Mouse (Mus musculus) limb, embryonic 11.5 days (tissue): ENCODE data around the gene Gpx1. TPM values are rescaled to one million over a fixed set of nuclear protein-coding genes. Genes with fewer than 3 reads are reported as not detected.
A peak's percentile ranks its signal among the peaks of the same experiment; 100 is the strongest.
"Not testable (repeated sequence)": the region's sequence is repeated elsewhere in the genome, so short reads cannot be mapped to it uniquely, and the experiment has no call there.

Source experiments
- ATAC-seq: fragments of 200-750 bp; cut with Nextera tagmentation; 2 replicates; pipeline ENCODE4 v1.8.0; 2017; ENCODE audit warnings: low read depth; ENCODE audit not compliant: insufficient number of reproducible peaks, low FRiP score, low TSS enrichment
- DNase-seq: peaks from one replicate; pipeline ENCODE4 v3.0.0-alpha.2; 2015; ENCODE audit warnings: low spot score
- H3K27ac ChIP-seq: fragments of 300-500 bp; sonication (generic); replicated peaks from 2 replicates; pipeline ENCODE4 v1.5.1; 2014; ENCODE audit warnings: low read depth, mild to moderate bottlenecking, low read length
- H3K27me3 ChIP-seq: fragments of 300-500 bp; sonication (generic); 2 replicates; pipeline ENCODE4 v1.6.1; 2014; ENCODE audit warnings: mild to moderate bottlenecking, low read length, mixed read lengths; ENCODE audit not compliant: control insufficient read depth, insufficient read depth
- H3K36me3 ChIP-seq: fragments of 300-500 bp; sonication (generic); 2 replicates; pipeline ENCODE4 v1.6.1; 2014; ENCODE audit warnings: mild to moderate bottlenecking, low read length, moderate library complexity, mixed read lengths; ENCODE audit not compliant: control insufficient read depth, insufficient read depth
- H3K4me1 ChIP-seq: fragments of 300-500 bp; sonication (generic); 2 replicates; pipeline ENCODE4 v1.6.1; 2014; ENCODE audit warnings: low read length, mixed read lengths; ENCODE audit not compliant: control insufficient read depth, insufficient read depth
- H3K4me2 ChIP-seq: fragments of 300-500 bp; sonication (generic); 2 replicates; pipeline ENCODE4 v1.6.1; 2014; ENCODE audit warnings: low read depth, mild to moderate bottlenecking, moderate library complexity; ENCODE audit not compliant: severe bottlenecking
- H3K4me3 ChIP-seq: fragments of 300-500 bp; sonication (generic); 2 replicates; pipeline ENCODE4 v1.5.1; 2014; ENCODE audit warnings: low read depth, low read length
- H3K9ac ChIP-seq: fragments of 300-500 bp; sonication (generic); 2 replicates; pipeline ENCODE4 v1.6.1; 2014; ENCODE audit warnings: mild to moderate bottlenecking, low read length
- H3K9me3 ChIP-seq: fragments of 300-500 bp; sonication (generic); 2 replicates; pipeline ENCODE4 v1.6.1; 2016; ENCODE audit warnings: low read length; ENCODE audit not compliant: control insufficient read depth
- WGBS: fragments of 180-500 bp; shearing (Covaris S2); extraction: QIAGEN DNeasy Blood & Tissue Kit; methylation state at CpG from one replicate; pipeline ENCODE4 v1.1.7; 2014; 5-methylcytosine and 5-hydroxymethylcytosine counted together
- polyA plus RNA-seq: library from polyadenylated mRNA; unstranded; fragments of >200 nt; fragmentation: Nextera tagmentation; extraction: Ambion mirVana; gene quantifications from 2 replicates; pipeline ENCODE4 v1.2.1, GENCODE M21; 2014

The Gpx1 gene
- polyA plus RNA-seq, 1 experiment from 2014 or later = 887 TPM

DNA sequence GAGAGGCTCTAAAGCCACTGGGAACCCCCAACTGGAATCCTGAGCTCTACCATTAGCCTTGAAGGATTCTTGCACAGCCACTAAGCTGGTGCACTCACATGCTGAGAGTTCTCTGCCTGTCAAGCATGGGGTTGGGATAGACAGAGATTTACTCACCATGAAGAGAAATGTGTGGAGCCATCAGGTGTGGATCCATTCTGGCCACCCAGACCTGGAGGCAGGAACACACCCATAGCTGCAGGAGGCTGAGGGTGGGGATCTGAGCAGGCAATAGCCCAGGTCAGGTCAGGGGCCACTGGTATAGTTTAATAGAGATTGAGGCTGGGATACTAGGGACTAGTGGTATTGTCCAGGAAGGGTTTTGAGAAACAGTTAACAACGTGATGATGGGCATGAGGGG lies 33.5 kb upstream of the Gpx1 start:
- Histone ChIP-seq H3K27me3 (no peaks in the 10 kb centered on the region), H3K27ac (no peak overlapping the region; the same call in 1 of the 2 replicates), H3K4me2 (peak overlapping the region; percentile 83), H3K9ac (peak overlapping the region; percentile 70), H3K9me3 (no peaks in the 10 kb centered on the region), H3K4me1 (no peaks in the 10 kb centered on the region; the same call in 1 of the 2 replicates), H3K4me3 (peak overlapping the region; percentile 83), H3K36me3 (no peaks in the 10 kb centered on the region; the same call in 1 of the 2 replicates)
- no peak; the same call in 1 of the 2 replicates for ATAC-seq
- no peak for DNase-seq
- 4% methylated on average over 1 of the region's 1 CpGs for whole genome bisulfite sequencing

DNA sequence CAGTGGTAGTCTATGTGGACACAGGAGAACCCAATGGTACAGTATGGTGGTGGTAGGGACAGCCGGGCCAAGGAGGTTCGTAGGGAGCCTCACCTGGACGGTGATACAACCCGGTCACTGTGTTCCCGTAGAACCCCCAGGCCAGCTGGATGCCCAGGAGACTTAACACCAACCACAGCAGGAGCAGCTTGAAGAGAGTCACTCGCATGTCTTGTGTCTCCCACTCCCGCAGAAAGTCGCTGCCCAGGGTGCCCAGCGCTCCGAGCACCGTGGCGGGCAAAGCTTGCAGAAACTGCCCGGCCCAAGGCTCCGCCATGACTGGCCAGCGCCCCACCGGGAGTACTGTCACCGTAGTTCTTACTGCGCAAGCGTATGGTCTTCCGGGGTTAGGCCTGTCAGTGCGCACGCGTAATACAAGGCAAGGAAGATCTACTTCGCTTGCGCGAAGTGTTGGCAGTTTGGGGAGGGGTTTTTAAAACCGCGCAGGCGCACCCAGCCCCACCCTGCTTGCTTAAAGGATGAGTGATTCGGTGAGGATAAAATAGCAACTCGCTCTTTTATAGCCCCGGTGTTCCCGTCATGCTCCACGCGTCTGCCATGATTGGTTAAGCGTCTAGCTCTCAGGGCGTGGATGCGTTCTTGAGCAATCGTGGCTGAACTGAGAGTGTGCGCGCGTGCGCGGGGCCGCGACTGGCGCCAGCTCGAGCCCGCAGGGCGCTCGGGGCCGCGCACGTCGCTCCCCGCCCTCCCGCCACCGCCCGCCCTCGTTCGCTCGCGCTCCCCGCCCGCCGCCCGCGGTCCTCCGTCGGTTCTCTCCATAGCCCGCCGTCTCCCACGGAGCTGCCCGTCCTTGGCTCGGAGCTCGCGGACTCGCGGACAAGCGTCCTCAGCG lies 32.8 kb upstream of the Gpx1 start, which contains the start of the genes Rhoa and Tcta:
TSS of gene Rhoa (plus strand) at position 501 of the 892 bp plus-strand sequence.
TSS of gene Tcta (minus strand) at position 532 of the 892 bp plus-strand sequence.
- peak; percentile 96 for DNase-seq
- WGBS = under 1% methylated on average over 77 of the region's 81 CpGs

DNA sequence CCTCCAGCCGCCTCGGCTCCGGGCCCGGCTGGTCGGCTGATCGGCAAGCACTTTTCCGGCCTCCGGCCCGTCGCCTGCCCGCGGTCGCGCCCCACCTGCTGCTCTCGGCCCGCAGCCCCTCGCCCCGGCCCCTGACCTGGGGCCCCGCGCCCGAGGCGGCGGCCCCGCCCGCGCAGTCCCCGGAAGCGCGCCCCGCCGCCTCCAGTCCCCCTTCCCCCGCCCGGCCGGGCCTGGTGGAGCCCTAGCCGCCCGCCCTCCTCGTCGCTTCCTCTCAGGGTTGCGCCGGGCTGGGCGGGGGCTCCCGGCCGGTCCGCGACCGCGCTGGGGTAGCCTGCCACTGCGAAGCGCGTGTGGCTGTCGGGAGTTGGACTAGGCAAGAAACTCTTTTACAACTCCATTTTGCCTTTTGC lies 32.1 kb upstream of the Gpx1 start:
- Histone ChIP-seq H3K27ac (peak overlapping the region; percentile 98), H3K4me1 (no peaks in the 10 kb centered on the region; the same call in 1 of the 2 replicates), H3K4me3 (peak overlapping the region; percentile 83), H3K27me3 (no peaks in the 10 kb centered on the region), H3K9me3 (no peaks in the 10 kb centered on the region), H3K4me2 (peak overlapping the region; percentile 83; the same call in 1 of the 2 replicates), H3K36me3 (no peaks in the 10 kb centered on the region; the same call in 1 of the 2 replicates), H3K9ac (peak overlapping the region; percentile 89)
- DNase-seq (peak; percentile 80), ATAC-seq (peak; percentile 61)
- under 1% methylated on average over 42 of the region's 51 CpGs for WGBS

More for the DNA sequence above, 32.8 kb upstream of the Gpx1 start, which contains the start of the genes Rhoa and Tcta:
- Histone ChIP-seq H3K4me3 (peak within 1 kb of the TSS; percentile 83), H3K9me3 (no peaks in the 10 kb centered on the region), H3K27ac (peak within 1 kb of the TSS; percentile 98), H3K9ac (peak within 1 kb of the TSS; percentile 89), H3K27me3 (no peaks in the 10 kb centered on the region), H3K36me3 (no peaks in the 10 kb centered on the region; the same call in 1 of the 2 replicates), H3K4me2 (peak within 1 kb of the TSS; percentile 83), H3K4me1 (no peaks in the 10 kb centered on the region; the same call in 1 of the 2 replicates)
- peak; percentile 96 for ATAC-seq

DNA sequence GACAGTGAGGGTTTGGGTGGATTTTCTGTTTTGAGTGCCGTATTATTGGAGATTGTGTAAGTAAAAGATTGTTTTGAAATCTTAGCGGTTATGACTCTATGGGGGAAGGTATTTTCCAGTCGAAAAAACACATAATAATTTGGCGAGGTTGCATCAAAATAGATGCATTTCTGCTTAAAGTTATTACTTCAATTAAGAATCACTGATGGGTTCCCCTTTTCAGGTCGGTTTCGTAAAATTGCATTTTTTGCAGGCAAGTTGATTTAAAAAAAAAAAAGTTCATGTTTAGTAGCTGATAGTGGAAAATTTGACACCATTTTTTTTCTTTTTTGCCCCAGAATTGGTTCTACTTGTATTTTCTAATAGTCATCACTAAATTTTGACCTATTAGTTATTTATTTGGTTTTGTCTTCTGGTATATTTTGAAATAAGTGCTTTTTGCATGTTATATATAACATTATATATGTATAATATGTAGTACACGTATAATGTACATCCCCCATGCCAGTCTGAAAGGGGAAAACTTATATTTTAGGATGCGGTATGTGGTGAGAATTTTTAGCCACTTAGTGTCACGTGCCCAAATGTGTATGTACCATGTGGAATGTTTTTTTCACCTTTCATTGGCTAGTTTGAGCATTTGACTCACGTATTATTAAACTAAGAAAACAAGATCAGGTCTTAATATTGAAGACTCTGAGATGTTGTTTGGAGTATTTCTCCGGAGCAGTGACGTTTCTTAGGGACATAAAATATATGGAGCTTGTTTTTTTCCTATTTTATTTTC lies 31.5 kb upstream of the Gpx1 start:
- Histone ChIP-seq H3K27me3 (no peaks in the 10 kb centered on the region), H3K9me3 (no peaks in the 10 kb centered on the region), H3K4me2 (peak overlapping the region; percentile 83), H3K9ac (peak overlapping the region; percentile 89), H3K4me3 (peak overlapping the region; percentile 83), H3K4me1 (no peaks in the 10 kb centered on the region; the same call in 1 of the 2 replicates), H3K27ac (no peak overlapping the region; the same call in 1 of the 2 replicates), H3K36me3 (no peaks in the 10 kb centered on the region; the same call in 1 of the 2 replicates)
- WGBS = 25% methylated on average over 12 of the region's 12 CpGs
- ATAC-seq (no peak), DNase-seq (no peak)

DNA sequence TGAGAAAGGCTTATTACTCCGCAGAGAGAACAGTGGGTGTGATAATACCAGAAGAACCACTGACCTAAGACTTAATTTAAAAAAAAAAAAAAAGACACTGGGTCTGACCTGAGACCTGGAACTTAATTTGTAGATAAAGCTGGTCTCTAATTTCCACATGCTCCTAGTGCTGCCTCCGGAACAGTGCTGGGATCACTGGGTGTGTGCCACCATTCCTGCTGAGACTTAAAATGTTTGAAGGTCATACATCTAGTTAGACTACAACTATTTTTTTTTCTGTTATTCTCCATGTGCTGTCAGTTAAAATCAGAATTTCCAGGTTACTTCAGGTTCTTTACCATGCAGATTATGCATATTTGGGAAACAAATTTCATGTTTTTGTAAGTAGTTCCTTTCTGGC lies 30.6 kb upstream of the Gpx1 start:
- 81% methylated on average over 2 of the region's 2 CpGs for WGBS
- Histone ChIP-seq H3K27ac (no peak overlapping the region), H3K4me1 (no peaks in the 10 kb centered on the region; the same call in 1 of the 2 replicates), H3K9me3 (no peaks in the 10 kb centered on the region), H3K4me3 (no peak overlapping the region), H3K4me2 (peak overlapping the region; percentile 83), H3K27me3 (no peaks in the 10 kb centered on the region), H3K36me3 (no peaks in the 10 kb centered on the region; the same call in 1 of the 2 replicates), H3K9ac (no peak overlapping the region)
- ATAC-seq (no peak), DNase-seq (no peak)

DNA sequence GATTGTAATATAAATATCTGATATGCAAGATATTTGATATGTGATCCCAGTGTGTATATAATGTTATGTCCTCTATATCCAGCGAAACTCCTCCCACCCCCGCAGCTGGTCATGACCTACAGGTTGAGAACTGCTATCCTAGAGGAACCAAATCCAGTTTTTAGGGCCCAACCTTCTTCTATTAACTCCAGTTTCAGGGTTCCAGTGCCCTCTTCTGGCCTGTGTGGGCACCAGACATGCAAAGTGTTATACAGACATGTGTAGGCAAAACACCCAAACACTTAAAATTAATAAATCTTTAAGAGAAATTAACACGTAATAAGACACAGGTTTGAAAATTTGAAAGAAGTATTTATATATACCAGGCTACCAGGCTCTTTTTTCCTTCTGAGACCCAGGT lies 21.1 kb upstream of the Gpx1 start:
- Histone ChIP-seq H3K9ac (no peak overlapping the region), H3K9me3 (no peaks in the 10 kb centered on the region), H3K27me3 (no peaks in the 10 kb centered on the region), H3K27ac (no peak overlapping the region), H3K36me3 (peaks cover 6% of the 10 kb centered on the region; the same call in 1 of the 2 replicates), H3K4me1 (no peaks in the 10 kb centered on the region), H3K4me2 (no peak overlapping the region), H3K4me3 (no peak overlapping the region)
- DNase-seq (no peak), ATAC-seq (no peak)
- 97% methylated on average over 3 of the region's 3 CpGs for WGBS

DNA sequence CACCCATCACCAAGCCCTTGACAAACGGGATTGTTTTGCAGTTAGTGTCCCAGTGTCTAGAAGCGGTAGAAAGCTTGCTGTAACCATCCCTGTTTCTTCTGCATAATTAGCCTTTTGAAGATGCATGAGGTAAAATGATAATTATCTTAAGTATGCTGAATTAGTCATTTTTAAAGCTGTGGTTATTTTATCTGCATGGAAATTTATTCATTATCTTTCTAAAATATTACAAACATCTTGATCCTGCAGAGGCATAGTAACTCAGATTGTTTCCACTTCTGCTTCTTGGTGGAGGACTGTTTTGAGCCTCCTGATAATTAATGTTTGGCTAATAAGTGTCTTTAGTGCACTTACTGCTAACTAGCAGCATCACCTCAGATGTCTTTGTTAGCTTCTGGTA lies 20.2 kb upstream of the Gpx1 start:
- Histone ChIP-seq H3K36me3 (peaks cover 6% of the 10 kb centered on the region; the same call in 1 of the 2 replicates), H3K27ac (no peak overlapping the region), H3K4me2 (no peak overlapping the region), H3K9ac (no peak overlapping the region), H3K4me1 (no peaks in the 10 kb centered on the region), H3K4me3 (no peak overlapping the region), H3K27me3 (no peaks in the 10 kb centered on the region), H3K9me3 (no peaks in the 10 kb centered on the region)
- 93% methylated on average over 2 of the region's 2 CpGs for WGBS
- ATAC-seq (no peak), DNase-seq (no peak)

DNA sequence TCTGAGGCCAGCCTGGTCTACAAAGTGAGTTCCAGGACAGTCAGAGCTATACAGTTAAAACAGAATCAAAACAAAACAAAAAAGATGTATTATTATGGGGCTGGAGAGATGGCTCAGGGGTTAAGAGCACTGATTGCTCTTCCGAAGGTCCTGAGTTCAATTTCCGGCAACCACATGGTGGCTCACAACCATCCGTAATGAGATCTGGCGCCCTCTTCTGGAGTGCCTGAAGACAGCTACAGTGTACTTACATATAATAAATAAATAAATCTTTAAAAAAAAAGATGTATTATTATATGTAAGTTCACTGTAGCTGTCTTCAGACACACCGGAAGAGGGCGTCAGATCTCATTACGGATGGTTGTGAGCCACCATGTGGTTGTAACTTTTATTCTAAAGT lies 16.6 kb upstream of the Gpx1 start:
- 86% methylated on average over 7 of the region's 7 CpGs for WGBS
- not testable (repeated sequence) for H3K4me3 ChIP-seq, H3K9ac ChIP-seq, H3K27me3 ChIP-seq, DNase-seq, H3K27ac ChIP-seq, H3K9me3 ChIP-seq, H3K4me1 ChIP-seq, H3K4me2 ChIP-seq, ATAC-seq, H3K36me3 ChIP-seq
